Comparison of ENCODE assay signal across 33 mouse cellular contexts in genomic region chr7:120933680-120934195, GRCm38 (mm10). TPM values are rescaled to one million over a fixed set of nuclear protein-coding genes. Genes with fewer than 3 reads are reported as not detected.
A peak's percentile ranks its signal among the peaks of the same experiment; 100 is the strongest.
DNase-seq lines count a peak whose midpoint lies in the region; ATAC-seq lines count a peak whose summit lies in the region.
"Had no signal": no experiment of that assay in that cellular context is flagged by ENCODE, and none has a peak within 500 bp of the region (broad histone marks: within the 10 kb centered on the region; RNA-seq: fewer than 3 reads in every experiment).

No protein-coding gene starts in this region.

- peak; percentile 40 for DNase-seq in c-Kit-positive CD71-positive TER-119-negative erythroid progenitor cells, embryonic 14.5 days (ENCODE audit: low read depth)
- no peak for DNase-seq in embryo, embryonic 10 days (ENCODE audit: low spot score)
- no peak for DNase-seq in lung, adult 18-20 months
- DNase-seq: cerebellum, adult 18-20 months; cerebellum, postnatal 25 days; gastrocnemius, postnatal 10 days; heart, postnatal 14 days; kidney, adult 2 months; lung, postnatal 10 days; right cerebral cortex, adult 18-20 months; right cerebral cortex, postnatal 4 days; thymus, adult 2 months; thymus, postnatal 4 days had no signal

- H3K36me3 ChIP-seq in heart, embryonic 16.5 days (ENCODE audit: control insufficient read depth, insufficient read depth), result peaks cover 53% of the 10 kb centered on the region
- peaks cover 23% of the 10 kb centered on the region for H3K36me3 ChIP-seq in heart, embryonic 11.5 days (ENCODE audit: control insufficient read depth, insufficient read depth, low read length)
- peaks cover 98% of the 10 kb centered on the region for H3K36me3 ChIP-seq in liver, embryonic 12.5 days
- H3K36me3 ChIP-seq in midbrain, embryonic 16.5 days (ENCODE audit: control insufficient read depth, insufficient read depth, low read length), result peaks cover 49% of the 10 kb centered on the region

- no peaks in the 10 kb centered on the region for H3K27me3 ChIP-seq in heart, embryonic 16.5 days (ENCODE audit: control insufficient read depth, insufficient read depth, low read length)
- H3K27me3 ChIP-seq in heart, embryonic 11.5 days (ENCODE audit: control insufficient read depth, insufficient read depth, low read length), result no peaks in the 10 kb centered on the region
- H3K27me3 ChIP-seq in liver, embryonic 12.5 days (replicated peaks), result no peaks in the 10 kb centered on the region
- no peaks in the 10 kb centered on the region for H3K27me3 ChIP-seq in midbrain, embryonic 16.5 days (ENCODE audit: control insufficient read depth, insufficient read depth, low read depth, low read length)
- H3K27me3 ChIP-seq: forebrain, embryonic 15.5 days; heart, embryonic 12.5 days; hindbrain, embryonic 12.5 days; midbrain, embryonic 13.5 days; neural tube, embryonic 13.5 days; Patski had no signal

- H3K4me2 ChIP-seq in heart, embryonic 16.5 days (ENCODE audit: low read depth, low read length), result no peak overlapping the region
- no peak overlapping the region for H3K4me2 ChIP-seq in heart, embryonic 11.5 days
- H3K4me2 ChIP-seq in liver, embryonic 12.5 days, result 0 out of 2 replicates have a peak overlapping the region, but pooled peaks have one; percentile 3
- no peak overlapping the region for H3K4me2 ChIP-seq in midbrain, embryonic 16.5 days (ENCODE audit: low read length)
- H3K4me2 ChIP-seq: forebrain, embryonic 15.5 days; heart, embryonic 12.5 days; hindbrain, embryonic 12.5 days; midbrain, embryonic 13.5 days; neural tube, embryonic 13.5 days had no signal

- no peak overlapping the region for H3K27ac ChIP-seq in heart, embryonic 16.5 days (ENCODE audit: low read length)
- H3K27ac ChIP-seq in heart, embryonic 11.5 days (ENCODE audit: low read depth, low read length), result no peak overlapping the region
- peak overlapping the region; percentile 54; the same call in 1 of the 2 replicates for H3K27ac ChIP-seq in liver, embryonic 12.5 days
- no peak overlapping the region for H3K27ac ChIP-seq in midbrain, embryonic 16.5 days (ENCODE audit: low read length)
- H3K27ac ChIP-seq: forebrain, embryonic 15.5 days; hindbrain, embryonic 12.5 days; kidney, postnatal 0 days; limb, embryonic 10.5 days; midbrain, embryonic 13.5 days; neural tube, embryonic 13.5 days had no signal

- no peaks in the 10 kb centered on the region for H3K4me1 ChIP-seq in heart, embryonic 16.5 days (ENCODE audit: control insufficient read depth, insufficient read depth, low read length)
- H3K4me1 ChIP-seq in heart, embryonic 11.5 days (ENCODE audit: control insufficient read depth, insufficient read depth, low read length), result no peaks in the 10 kb centered on the region
- H3K4me1 ChIP-seq in liver, embryonic 12.5 days, result peaks cover 20% of the 10 kb centered on the region
- no peaks in the 10 kb centered on the region; the same call in 1 of the 2 replicates for H3K4me1 ChIP-seq in midbrain, embryonic 16.5 days (ENCODE audit: control insufficient read depth, insufficient read depth, low read length)
- H3K4me1 ChIP-seq: forebrain, embryonic 15.5 days; hindbrain, embryonic 12.5 days; limb, embryonic 10.5 days; midbrain, embryonic 13.5 days; neural tube, embryonic 13.5 days had no signal

- no peak overlapping the region for H3K9ac ChIP-seq in heart, embryonic 16.5 days (ENCODE audit: low read length)
- no peak overlapping the region for H3K9ac ChIP-seq in heart, embryonic 11.5 days (ENCODE audit: low read depth, low read length)
- peak overlapping the region; percentile 15 for H3K9ac ChIP-seq in liver, embryonic 12.5 days
- H3K9ac ChIP-seq in midbrain, embryonic 16.5 days (ENCODE audit: low read depth, low read length), result no peak overlapping the region
- H3K9ac ChIP-seq: forebrain, embryonic 15.5 days; heart, embryonic 12.5 days; hindbrain, embryonic 12.5 days; midbrain, embryonic 13.5 days; neural tube, embryonic 13.5 days had no signal

- WGBS in heart, embryonic 16.5 days, result 81% methylated on average over 5 of the region's 5 CpGs
- WGBS in heart, embryonic 11.5 days (ENCODE audit: insufficient replicate concordance), result 74% methylated on average over 5 of the region's 5 CpGs
- 49% methylated on average over 5 of the region's 5 CpGs for WGBS in liver, embryonic 12.5 days (ENCODE audit: insufficient replicate concordance)
- 78% methylated on average over 5 of the region's 5 CpGs for WGBS in midbrain, embryonic 16.5 days

- no peaks in the 10 kb centered on the region for H3K9me3 ChIP-seq in heart, embryonic 16.5 days (replicated peaks; ENCODE audit: control insufficient read depth, low read length)
- H3K9me3 ChIP-seq in heart, embryonic 11.5 days (replicated peaks; ENCODE audit: control insufficient read depth, low read length), result no peaks in the 10 kb centered on the region
- no peaks in the 10 kb centered on the region for H3K9me3 ChIP-seq in liver, embryonic 12.5 days (replicated peaks)
- H3K9me3 ChIP-seq in midbrain, embryonic 16.5 days (replicated peaks; ENCODE audit: control insufficient read depth, low read length, poor library complexity, severe bottlenecking), result no peaks in the 10 kb centered on the region
- H3K9me3 ChIP-seq: forebrain, embryonic 15.5 days; heart, embryonic 12.5 days; hindbrain, embryonic 12.5 days; limb, embryonic 10.5 days; midbrain, embryonic 13.5 days; neural tube, embryonic 13.5 days had no signal

- no peak overlapping the region for H3K4me3 ChIP-seq in heart, embryonic 16.5 days (ENCODE audit: low read length)
- H3K4me3 ChIP-seq in heart, embryonic 11.5 days (ENCODE audit: low read depth, low read length), result no peak overlapping the region
- H3K4me3 ChIP-seq in liver, embryonic 12.5 days, result no peak overlapping the region
- H3K4me3 ChIP-seq in midbrain, embryonic 16.5 days (ENCODE audit: low read depth, low read length), result no peak overlapping the region
- H3K4me3 ChIP-seq: forebrain, embryonic 15.5 days; heart, embryonic 12.5 days; hindbrain, embryonic 12.5 days; limb, embryonic 10.5 days; midbrain, embryonic 13.5 days; neural tube, embryonic 13.5 days had no signal

- 0 out of 2 replicates have a peak, but pooled peaks have one; percentile 38 for ATAC-seq in heart, embryonic 16.5 days (replicated peaks; ENCODE audit: extremely low read depth, insufficient read depth, low FRiP score)
- ATAC-seq in heart, embryonic 11.5 days (replicated peaks; ENCODE audit: insufficient number of reproducible peaks, low FRiP score, low TSS enrichment), result no peak
- peak; percentile 76 for ATAC-seq in liver, embryonic 12.5 days
- peak; percentile 59 for ATAC-seq in megakaryocyte progenitor cell, adult 5-6 weeks (replicated peaks; ENCODE audit: poor library complexity)
- no peak for ATAC-seq in midbrain, embryonic 16.5 days
- ATAC-seq: forebrain, embryonic 15.5 days; midbrain, embryonic 13.5 days had no signal

RNA-seq across cellular contexts. Expression of gene Polr3e, which starts 16.2 kb away (rescaled TPM):
- polyA plus RNA-seq in heart, embryonic 16.5 days (2015; fragmentation: Nextera tagmentation; extraction: Ambion mirVana), result 21.4 and 22.1 TPM in 2 replicates
- polyA plus RNA-seq in heart, embryonic 11.5 days (2014; fragmentation: Nextera tagmentation; extraction: Ambion mirVana), result 15.0 and 15.6 TPM in 2 replicates
- 27.4 and 27.9 TPM in 2 replicates for polyA plus RNA-seq in liver, embryonic 12.5 days (2016; fragmentation: Nextera tagmentation; extraction: Ambion mirVana)
- 14.0 and 15.1 TPM in 2 replicates for total RNA-seq in megakaryocyte progenitor cell, adult 5-6 weeks (2015)
- total RNA-seq in megakaryocyte progenitor cell, adult 5-6 weeks (2017), result 32.6 and 33.0 TPM in 2 replicates
- 27.0 and 27.7 TPM in 2 replicates for polyA plus RNA-seq in midbrain, embryonic 16.5 days (2015; fragmentation: Nextera tagmentation; extraction: Ambion mirVana)

RNA-seq across cellular contexts. Expression of gene Cdr2, which starts 48.4 kb away (rescaled TPM):
- 11.7 and 12.1 TPM in 2 replicates for polyA plus RNA-seq in heart, embryonic 16.5 days (2015; fragmentation: Nextera tagmentation; extraction: Ambion mirVana)
- polyA plus RNA-seq in heart, embryonic 11.5 days (2014; fragmentation: Nextera tagmentation; extraction: Ambion mirVana), result 14.8 and 15.6 TPM in 2 replicates
- polyA plus RNA-seq in liver, embryonic 12.5 days (2016; fragmentation: Nextera tagmentation; extraction: Ambion mirVana), result 39.3 and 40.8 TPM in 2 replicates
- 2.9 and 4.3 TPM in 2 replicates for total RNA-seq in megakaryocyte progenitor cell, adult 5-6 weeks (2015)
- 4.7 and 7.1 TPM in 2 replicates for total RNA-seq in megakaryocyte progenitor cell, adult 5-6 weeks (2017)
- polyA plus RNA-seq in midbrain, embryonic 16.5 days (2015; fragmentation: Nextera tagmentation; extraction: Ambion mirVana), result 12.6 and 14.6 TPM in 2 replicates

RNA-seq across cellular contexts. Expression of gene Mfsd13b, which starts 48.6 kb away (rescaled TPM):
- 0.11 and 0.50 TPM in 2 replicates for polyA plus RNA-seq in heart, embryonic 16.5 days (2015; fragmentation: Nextera tagmentation; extraction: Ambion mirVana)
- 0.19 and 0.59 TPM in 2 replicates for polyA plus RNA-seq in heart, embryonic 11.5 days (2014; fragmentation: Nextera tagmentation; extraction: Ambion mirVana)
- 0.18 TPM in 1 of 2 replicates, not detected in the other for polyA plus RNA-seq in liver, embryonic 12.5 days (2016; fragmentation: Nextera tagmentation; extraction: Ambion mirVana)
- not detected in 2 replicates for total RNA-seq in megakaryocyte progenitor cell, adult 5-6 weeks (2015)
- total RNA-seq in megakaryocyte progenitor cell, adult 5-6 weeks (2017), result 0.20 TPM in 1 of 2 replicates, not detected in the other
- polyA plus RNA-seq in midbrain, embryonic 16.5 days (2015; fragmentation: Nextera tagmentation; extraction: Ambion mirVana), result 0.11 and 0.63 TPM in 2 replicates
- total RNA-seq: adrenal gland, adult 18-20 months; adrenal gland, postnatal 4 days; gastrocnemius, postnatal 10 days; granulocyte monocyte progenitor cell, adult 5-6 weeks; heart, postnatal 14 days; liver, adult 2 months; megakaryocyte, adult 5-6 weeks had no signal
- polyA plus RNA-seq: embryonic facial prominence, embryonic 14.5 days; hindbrain, embryonic 12.5 days; liver, adult 2 months; midbrain, embryonic 13.5 days; stomach, embryonic 14.5 days had no signal

Comparison
In these comparisons a context has a peak if more than half of its experiments do, and no peak if none do; other contexts are left out.
1. ATAC-seq: peak in heart, embryonic 16.5 days (single experiment), liver, embryonic 12.5 days (single experiment) and megakaryocyte progenitor cell, adult 5-6 weeks (single experiment); none in heart, embryonic 11.5 days (single experiment) and midbrain, embryonic 16.5 days (single experiment).